16 mouse cellular contexts compared by ENCODE assay signal in the genomic region with DNA sequence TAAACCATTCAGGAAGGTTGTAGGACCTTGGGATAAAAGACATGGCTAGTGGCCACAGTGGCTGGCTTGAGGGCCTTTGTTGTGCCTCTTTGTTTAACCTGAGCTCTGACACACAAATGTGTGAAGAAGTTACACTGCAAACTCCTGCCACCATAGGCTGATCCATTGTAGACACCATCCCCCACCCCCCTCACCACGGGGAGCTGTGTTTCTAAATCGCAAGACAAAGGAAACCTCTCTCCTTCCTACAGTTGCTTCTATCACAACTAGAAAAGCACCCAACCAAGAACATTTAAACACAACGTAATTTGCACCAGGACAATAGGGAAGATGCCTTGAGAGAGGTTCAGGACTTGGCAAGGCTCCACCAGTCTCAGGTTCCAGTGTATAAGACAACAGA.
"Had no signal": no experiment of that assay in that cellular context is flagged by ENCODE, and none has a peak within 500 bp of the region (broad histone marks: within the 10 kb centered on the region; RNA-seq: fewer than 3 reads in every experiment).

No protein-coding gene starts in this region.

- H3K4me3 ChIP-seq: lung, embryonic 15.5 days; megakaryocyte, embryonic 14.5 days; midbrain, embryonic 13.5 days; midbrain, embryonic 15.5 days; neural tube, embryonic 12.5 days; stomach, embryonic 15.5 days had no signal

- H3K4me2 ChIP-seq: lung, embryonic 15.5 days; midbrain, embryonic 11.5 days; midbrain, embryonic 13.5 days; midbrain, embryonic 15.5 days; neural tube, embryonic 12.5 days; stomach, embryonic 15.5 days had no signal

- H3K4me1 ChIP-seq: lung, embryonic 15.5 days; megakaryocyte, embryonic 14.5 days; midbrain, embryonic 13.5 days; midbrain, embryonic 15.5 days; neural tube, embryonic 12.5 days; stomach, embryonic 15.5 days had no signal

- H3K27ac ChIP-seq: lung, embryonic 15.5 days; macrophage; midbrain, embryonic 13.5 days; midbrain, embryonic 15.5 days; neural tube, embryonic 12.5 days; stomach, embryonic 15.5 days; stomach, postnatal 0 days had no signal

- H3K9ac ChIP-seq: lung, embryonic 15.5 days; midbrain, embryonic 13.5 days; midbrain, embryonic 15.5 days; neural tube, embryonic 12.5 days; stomach, embryonic 15.5 days had no signal

- H3K27me3 ChIP-seq: lung, embryonic 15.5 days; megakaryocyte, embryonic 14.5 days; midbrain, embryonic 13.5 days; midbrain, embryonic 15.5 days; neural tube, embryonic 12.5 days; stomach, embryonic 15.5 days had no signal

- ATAC-seq: midbrain, embryonic 13.5 days; midbrain, embryonic 15.5 days had no signal

- H3K9me3 ChIP-seq: lung, embryonic 15.5 days; megakaryocyte, embryonic 14.5 days; midbrain, embryonic 13.5 days; midbrain, embryonic 15.5 days; neural tube, embryonic 12.5 days; stomach, embryonic 15.5 days had no signal

- DNase-seq: lung, adult 2 months; lung, postnatal 14 days; lung, postnatal 36 days; right cerebral cortex, postnatal 14 days; thymus, adult 2 months; thymus, postnatal 25 days; thymus, postnatal 4 days had no signal

- H3K36me3 ChIP-seq: lung, embryonic 15.5 days; midbrain, embryonic 13.5 days; midbrain, embryonic 15.5 days; neural tube, embryonic 12.5 days; stomach, embryonic 15.5 days had no signal
